Mouse (Mus musculus) stomach, postnatal 0 days (tissue): ENCODE measurements around the gene Tfip11.

ENCODE experiments used
- CTCF ChIP-seq: IDR thresholded peaks from 2 replicates; pipeline ENCODE4 v1.5.1; 2016; ENCODE audit warnings: antibody characterized with exemption, low read depth, mild to moderate bottlenecking, moderate library complexity
- EP300 ChIP-seq: optimal IDR thresholded peaks from 2 replicates; pipeline ENCODE3; 2016; ENCODE audit warnings: antibody characterized with exemption

DNA sequence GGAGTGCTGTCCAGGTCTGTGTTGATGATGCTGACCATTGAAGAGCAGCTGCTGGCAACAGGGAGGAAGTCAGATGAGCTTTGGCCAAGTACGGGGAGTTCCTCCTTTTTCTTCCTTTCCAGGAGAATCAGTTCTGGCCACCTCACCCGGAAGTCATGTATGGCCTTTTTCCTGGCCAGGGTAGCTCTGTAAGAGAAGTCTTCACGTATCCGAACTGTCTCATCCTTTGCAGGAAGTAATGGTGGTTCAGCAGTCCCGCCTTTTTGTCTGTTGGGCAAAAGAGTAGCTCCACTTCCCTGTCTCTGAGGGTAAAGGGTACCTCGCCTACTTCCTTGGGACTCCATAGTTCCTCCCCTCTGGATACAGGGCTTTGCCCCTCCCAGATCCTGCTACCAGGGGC, 29.3 kb downstream of the Tfip11 start:
- TF ChIP-seq CTCF = no peak
- no peak for TF ChIP-seq EP300
